Mouse (Mus musculus): ENCODE results near the gene Rexo4.

Gene Rexo4

DNA sequence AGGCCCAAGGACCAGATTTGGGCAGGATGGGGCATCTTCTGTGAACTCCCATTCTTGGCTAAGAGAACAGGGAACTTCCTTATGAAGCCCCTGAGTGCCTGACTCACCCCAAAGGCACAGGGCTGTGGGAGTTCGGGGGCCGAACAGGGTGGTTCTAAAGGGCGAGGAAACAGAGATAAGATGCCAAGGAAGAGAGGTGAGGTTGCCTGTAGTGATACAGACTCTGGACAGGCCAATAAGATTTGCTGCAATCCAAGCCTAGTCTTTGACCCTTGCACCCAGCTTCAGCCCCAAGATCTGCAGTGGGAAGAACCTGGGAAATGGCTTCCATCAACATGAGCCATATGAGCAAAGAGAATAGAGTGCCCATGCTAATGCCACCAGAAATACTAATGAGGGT lies 20.9 kb downstream of the Rexo4 start:
- no peak for DNase-seq (ENCODE audit: low read depth)

DNA sequence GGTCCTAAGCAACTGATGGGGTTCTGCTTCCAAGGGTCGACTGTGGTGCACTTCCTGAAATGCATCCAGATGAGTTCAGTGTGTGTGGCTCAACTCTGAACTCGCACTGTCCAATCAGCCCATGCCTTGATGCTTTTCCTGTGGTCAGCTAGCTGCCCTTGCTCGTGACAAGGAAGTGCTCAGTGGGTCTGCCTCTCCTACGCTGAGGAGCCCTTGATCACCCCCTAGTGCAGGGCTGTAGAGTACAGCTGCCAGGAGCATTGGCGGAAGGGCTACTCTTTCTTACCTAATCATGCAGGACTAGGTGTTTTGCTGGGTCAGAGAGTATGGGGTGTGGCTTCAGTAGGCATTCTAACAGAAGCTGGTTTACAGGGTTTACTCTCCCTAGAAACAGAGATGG lies 22.6 kb downstream of the Rexo4 start:
- DNase-seq (ENCODE audit: low read depth), result peak; percentile 25

DNA sequence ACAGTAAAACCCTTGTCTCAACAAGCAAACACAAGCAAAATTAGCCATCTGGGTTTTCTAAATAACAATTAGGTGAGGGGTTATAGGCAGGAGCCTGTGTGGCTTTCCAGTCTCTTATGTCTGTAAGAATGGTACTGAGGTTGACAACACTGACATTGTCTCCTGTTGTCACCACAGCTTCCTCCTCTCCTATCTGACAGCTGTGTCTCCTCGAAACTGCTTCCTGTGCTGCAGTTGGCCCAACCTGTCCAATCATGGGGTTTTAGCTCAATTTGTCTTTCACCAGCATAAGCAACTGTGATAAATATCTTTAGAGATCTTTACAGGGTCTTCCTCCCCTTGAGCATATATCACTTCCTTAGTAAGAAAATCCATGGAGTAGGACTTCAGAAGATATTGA lies 27.8 kb downstream of the Rexo4 start:
- DNase-seq (ENCODE audit: low read depth), result peak; percentile 64

DNA sequence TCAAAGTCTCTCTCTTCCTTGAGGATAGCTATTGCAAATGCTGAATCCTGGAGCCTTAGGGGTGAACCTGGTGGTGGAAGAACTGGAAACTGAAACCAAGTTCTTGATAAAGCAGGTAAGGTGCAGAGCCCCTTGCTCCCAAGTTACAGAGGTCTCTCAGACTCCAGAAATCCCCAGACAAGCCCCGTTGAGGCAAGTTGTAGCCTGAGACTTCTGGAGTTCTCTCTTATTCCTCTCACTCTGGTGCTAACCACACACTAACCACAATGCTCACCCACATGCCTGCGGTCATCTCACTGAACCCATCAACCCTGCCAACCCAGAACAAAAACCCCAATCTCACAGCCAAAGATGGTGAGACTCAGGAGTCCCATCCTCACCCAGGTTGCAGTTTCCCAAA lies 28.9 kb downstream of the Rexo4 start:
- peak; percentile 63 for DNase-seq (ENCODE audit: low read depth)

DNA sequence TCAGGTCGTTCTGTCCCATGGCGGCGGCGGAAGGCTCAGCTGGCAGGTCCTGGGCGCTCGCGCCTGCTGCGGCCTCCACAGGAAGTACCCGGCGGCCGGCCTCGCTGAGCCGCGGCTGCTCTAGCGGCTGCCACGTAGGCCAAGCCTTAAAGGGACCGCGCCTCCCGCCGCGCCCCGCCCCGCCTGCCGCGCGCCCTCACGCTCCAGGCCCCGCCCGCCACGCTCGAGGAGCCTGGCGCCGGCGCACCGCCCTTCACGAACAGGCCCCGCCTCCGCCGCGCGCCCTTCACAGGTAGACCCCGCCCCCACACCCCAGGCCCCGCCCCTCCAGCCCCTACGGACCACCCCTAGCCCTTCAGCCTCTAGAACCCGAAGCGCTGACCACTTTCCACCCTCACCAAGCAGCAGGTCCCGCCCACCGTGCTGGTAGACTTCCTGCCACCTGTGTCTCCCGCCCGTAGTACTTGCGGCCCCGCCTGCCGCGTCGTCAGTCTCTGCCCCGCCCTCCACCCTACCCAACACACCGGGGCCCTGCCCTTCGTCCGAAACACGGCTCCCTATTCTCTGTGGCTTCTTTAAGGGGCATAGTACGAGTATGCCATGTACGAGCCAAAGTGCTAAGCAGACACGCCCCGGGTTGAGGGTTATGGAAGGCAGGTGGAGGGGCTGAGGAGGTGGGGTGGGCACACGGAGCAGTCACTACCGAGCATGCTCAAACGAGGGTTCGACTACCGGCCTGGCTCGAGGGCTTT lies 30.7 kb downstream of the Rexo4 start, which contains the start of the genes Surf4 and Stkld1:
Gene Surf4 (minus strand): TSS at position 625 of the 752 bp plus-strand sequence.
Gene Stkld1 (plus strand): TSS at position 744 of the 752 bp plus-strand sequence.
- peak; percentile 96 for DNase-seq (ENCODE audit: low read depth)

DNA sequence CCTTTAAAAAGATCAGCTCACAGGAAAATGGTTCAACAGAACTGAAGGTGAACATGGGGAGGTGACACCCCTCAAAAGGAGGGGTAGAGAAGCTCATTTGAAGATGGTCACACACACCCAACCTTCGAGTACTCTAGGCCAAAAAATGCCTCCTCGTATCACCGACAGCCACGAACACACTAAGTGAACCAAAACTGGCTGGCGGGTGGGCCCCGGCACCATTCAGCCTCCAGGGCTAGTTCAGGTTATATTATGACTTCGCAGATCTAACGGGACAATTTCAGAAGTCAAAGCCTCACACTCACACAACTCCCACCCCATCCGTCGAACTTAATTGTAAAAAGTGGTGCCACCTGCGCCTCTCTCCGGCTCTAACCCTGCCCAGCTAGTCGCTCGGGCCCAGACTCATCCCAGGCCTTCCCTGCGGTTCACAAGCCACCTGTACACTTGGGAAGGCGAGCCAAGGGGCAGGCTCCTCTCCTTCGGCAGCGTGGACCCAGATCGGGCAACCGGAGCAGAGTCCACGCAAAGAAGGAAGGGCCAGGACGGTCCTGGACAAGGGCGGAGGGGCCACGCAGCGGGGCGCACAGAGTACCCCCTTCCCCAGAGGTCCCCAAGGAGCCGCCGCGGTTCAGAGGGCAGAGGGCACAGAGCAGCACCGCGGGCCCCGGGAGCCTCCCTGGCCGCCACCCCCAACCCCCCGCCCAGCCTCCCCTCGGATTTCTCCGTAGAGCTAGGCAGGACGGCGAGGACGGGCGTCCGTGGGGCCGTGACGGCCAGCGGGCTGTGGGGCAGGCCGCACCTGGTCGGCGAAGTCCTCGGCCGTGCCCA lies 31.5 kb downstream of the Rexo4 start:
- peak; percentile 54 for DNase-seq (ENCODE audit: low read depth)

DNA sequence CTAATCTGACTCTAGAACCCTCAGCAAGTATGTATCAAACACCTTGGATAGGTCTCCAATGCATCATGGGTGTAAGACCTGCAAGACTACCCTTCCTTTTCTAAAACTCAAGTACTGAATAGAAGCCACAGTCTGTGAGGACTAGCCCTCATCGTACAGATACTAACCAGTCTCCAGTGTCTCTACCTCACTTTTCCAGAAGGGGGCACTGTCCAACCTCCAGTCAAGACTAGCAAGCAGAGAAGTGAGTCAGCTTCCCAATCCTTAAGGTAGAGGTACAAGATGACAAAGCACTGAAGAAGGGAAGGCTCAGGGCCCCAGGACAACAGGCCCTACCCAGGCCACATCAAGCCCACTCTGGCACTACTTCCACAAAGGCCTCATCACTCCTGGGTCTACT lies 33.8 kb downstream of the Rexo4 start:
- DNase-seq (ENCODE audit: low read depth), result peak; percentile 86

DNA sequence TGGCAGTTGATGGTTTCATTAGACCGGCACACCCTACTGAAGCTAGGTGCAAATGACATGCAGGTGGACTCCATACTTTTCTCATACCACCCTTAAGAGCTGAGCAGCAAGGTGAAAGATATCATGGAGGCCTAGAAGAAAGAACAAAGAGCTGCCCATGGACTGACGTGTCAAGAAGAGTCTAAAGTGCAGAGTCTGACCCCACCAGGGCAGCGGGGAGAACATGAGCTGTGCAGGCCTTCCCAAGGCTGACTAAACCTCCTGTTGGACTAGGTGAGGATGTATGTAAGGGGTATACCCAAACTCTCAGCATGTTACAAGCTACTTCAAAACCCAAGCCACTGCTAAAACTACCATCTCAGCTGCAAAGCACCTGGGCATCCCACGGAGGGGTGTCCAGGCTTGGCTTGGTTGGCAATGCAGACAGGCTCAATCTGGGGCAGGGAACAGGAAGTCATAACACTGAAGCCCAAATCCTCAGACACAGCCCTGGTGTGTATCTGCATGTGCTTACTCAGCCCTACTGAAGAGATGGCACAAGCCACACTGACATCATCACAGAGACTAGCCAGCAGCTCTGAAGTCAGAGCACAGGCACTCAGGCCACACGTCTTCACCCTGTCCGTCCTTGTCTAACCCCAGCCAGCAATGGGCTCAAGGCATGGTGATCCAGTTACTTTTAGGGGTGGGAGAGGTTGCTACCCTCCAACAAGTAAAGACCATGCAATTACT lies 36.3 kb downstream of the Rexo4 start:
- no peak for DNase-seq (ENCODE audit: low read depth)

DNA sequence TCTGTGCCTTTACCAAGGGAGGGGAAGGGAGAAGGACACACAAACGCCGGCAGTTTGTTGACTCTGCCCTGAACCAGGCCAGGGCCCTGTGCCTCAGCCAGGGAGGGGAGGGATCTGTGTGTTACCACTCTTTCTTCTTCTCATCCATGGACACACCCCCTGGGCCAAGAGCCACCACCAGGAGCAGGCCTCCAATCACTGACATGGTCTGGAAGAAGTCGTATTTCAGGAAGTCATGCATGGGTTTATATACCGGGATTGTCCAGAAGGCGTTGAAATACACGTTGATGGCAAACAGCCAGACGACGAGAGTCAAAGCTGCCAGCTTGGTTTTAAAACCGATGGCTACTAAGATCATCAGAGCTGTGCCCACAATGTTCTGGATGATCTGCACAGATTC lies 42.4 kb downstream of the Rexo4 start:
- no peak for DNase-seq (ENCODE audit: low read depth)

DNA sequence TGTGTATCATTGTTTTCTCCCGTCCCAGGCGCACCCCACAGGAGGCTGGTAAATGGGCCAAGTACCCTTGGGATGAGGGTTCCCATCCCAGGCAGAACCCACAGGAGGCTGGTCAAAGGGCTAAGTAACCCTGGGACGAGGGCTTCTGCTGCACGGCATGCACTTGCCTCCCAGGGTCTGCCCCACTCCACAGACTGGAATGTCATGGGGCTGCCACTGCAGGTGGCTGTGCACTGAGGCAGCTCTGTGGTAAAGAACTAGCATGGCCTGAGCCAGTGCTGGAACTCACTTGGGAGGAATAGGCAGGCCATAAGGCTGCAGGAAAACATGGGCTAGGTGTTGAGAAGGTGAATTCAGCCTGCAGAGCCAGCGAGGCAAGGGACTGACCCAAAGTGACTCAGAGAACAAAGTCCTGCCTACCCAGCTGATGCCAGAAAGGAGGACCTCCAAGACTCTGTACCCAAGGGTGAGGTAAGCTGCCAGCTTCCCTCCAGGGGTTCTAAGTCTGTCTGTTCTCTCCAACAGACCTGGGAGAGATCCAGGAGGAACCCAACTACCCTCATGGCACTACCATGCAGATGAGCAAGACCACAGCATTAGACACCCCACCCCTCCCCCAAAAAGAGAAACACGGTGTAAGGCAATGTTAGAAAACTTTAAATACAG lies 43.9 kb downstream of the Rexo4 start:
- no peak for DNase-seq (ENCODE audit: low read depth)

DNA sequence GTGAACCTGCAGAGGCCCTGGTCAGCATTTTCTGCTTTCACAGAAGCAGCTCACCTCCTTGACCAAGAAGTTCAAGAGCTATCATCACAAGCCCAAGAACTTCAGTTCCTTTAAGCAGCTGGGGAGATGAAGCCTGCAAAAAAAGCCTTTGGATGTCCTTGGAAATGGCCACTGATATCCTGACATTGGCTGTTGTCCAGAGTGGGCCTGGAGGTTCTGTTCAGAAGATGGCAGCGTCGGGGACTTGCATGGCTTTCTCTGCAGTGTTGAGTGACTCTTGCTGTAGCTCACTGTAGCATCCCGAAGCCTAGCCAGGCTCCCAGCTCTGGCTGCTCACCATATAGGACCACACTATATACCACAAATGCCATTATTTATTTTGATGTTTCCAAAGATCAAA lies 44.5 kb downstream of the Rexo4 start:
- no peak for DNase-seq (ENCODE audit: low read depth)

DNA sequence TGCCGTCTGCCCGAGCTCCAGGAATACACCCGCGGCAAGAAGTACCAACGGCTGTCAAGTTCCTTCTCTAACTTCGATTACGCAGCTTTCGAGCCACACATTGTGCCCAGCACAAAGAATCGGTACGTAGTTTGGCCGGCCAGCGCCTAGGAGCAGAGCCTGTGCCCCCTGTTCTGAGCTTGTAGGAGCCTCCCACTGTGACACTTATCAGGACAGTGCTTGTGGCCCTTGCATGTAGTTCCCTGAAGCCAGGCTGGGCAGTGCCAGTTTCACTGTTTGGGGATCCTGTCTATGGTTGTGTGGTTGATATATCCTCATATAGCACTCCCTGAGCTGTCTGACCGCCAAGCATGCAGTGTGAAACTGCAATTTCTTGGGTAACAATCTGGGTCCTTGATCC lies 47.4 kb downstream of the Rexo4 start:
- DNase-seq (ENCODE audit: low read depth), result no peak

DNA sequence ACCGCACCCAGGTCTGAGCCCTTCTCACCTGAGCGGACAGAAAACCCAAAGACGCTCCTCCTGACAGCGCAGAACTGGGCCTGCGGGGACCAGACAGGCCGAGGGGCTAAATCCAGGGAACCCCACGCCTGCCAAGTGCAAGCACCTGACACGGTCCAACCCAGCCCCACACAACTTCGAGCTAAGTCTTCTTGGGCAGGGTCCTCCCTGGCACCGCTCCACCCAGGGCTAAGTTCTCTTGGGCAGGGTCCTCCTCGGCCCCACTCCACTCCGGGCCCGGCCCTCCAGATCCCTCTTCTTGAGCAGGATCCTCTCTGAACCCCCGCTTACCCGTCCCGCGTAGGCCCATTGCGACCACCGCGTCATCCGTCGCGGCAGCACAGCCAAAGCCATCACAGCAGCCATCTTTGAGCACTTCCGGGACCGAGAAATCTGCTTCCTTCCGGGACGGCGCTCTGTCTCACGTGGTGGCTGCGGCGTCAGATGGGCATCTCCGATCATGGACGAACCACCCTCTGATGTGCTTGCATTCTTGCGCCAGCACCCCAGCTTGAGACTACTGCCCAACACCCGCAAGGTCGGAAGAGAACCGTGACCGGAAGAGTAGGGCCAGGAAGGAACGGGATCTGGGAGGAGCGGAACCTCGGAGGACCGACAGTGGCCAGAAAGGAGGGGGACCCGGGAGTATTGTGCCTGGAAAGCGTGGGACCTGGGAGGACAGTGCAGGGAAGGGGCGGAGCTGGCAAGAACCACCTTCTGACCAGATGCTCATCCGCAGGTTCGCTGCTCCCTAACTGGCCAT lies 48.1 kb downstream of the Rexo4 start, which contains the start of the genes Surf2 and Surf1:
Gene Surf2 (plus strand): TSS at position 441 of the 802 bp plus-strand sequence.
Gene Surf1 (minus strand): TSS at position 604 of the 802 bp plus-strand sequence.
- peak; percentile 92 for DNase-seq (ENCODE audit: low read depth)

DNA sequence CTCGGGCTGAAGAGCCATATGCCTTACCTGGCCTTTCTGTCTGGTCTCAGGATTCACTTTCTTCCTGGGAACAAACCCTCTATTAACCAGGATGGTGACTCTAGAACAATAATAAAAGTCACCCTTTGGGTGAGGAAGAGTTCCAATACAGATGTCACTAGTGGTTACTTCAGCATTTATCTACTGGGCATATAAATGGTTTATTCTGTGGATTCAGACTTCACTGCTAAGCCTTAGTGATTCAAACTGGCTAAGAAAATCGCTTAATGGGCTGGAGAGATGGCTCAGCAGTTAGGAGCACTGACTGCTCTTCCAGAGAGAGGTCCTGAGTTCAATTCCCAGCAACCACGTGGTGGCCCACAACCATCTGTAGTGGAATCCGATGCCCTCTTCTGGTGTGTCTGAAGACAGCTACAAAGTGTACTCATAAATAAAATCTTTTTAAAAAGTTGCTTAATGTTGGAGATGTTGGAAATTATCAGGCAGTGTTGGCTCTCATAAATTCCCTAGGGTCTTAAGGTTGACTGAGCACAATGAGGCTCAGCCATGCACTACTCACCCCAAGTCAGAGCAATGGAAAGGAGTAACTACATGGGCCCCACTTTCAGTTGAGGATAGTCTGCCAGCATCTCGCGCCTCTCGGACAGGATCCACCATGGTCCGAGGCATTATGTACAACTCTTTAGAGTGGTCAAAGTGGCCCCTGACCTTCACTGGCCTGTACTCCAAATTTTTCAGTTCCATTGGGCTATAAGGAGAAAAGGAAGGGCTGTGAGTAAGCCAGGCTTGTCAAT lies 49.8 kb downstream of the Rexo4 start:
- DNase-seq (ENCODE audit: low read depth), result no peak

DNA sequence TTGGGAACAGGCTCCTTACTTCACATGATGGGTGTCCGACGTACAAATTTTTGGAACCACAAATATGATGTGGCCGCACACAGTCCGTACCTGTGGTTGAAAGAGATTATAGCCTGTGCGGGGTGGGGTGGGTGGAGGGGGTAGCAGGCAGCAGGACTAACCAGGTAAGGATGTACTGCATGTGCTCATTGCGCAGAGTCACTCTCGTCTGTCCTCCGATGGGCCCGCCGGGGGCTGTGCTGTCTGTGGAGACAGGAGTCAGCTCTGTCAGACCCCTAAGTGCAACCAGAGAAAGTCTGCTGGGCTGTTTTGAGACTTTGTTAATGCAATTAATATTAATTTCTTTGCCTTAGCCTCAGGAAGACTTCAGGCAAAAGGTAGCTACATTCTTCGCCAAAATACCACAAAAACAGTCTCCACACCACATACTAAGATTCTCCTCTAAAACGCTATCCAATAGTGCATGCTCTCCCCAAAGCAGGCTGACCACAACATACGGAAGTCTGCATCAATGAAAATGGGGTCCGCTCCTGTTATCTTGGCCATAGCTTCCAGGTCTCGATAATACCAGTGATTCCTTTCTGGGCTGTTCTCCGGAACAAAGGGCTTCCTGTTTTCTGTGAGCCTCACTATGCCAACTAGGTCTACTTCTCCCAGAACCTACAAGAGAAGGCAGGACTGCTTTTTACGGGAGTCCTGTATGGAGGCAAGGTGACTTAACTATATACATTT lies 50.6 kb downstream of the Rexo4 start:
- peak; percentile 17 for DNase-seq (ENCODE audit: low read depth)

DNA sequence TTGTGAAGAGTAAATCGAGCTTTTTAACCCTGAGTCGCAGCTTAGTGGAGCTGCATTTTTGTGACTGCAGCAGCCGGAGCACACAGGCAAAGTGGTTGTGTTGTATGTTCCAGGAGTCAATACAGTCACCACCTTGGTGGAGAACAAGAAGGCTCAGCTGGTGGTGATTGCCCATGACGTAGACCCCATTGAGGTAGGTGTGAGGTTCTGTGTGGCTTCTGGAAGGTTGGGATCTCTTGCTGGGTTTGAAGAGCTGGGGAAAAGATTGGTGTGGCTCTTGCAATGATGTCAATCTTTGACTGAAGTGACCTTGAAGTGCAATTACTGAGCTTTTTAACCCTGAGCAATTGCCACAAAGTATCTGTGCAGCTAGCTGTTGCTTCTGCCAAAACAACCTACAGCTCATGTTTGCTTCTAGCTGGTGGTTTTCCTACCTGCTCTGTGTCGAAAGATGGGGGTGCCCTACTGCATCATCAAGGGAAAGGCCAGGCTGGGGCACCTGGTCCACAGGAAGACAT lies 51.9 kb downstream of the Rexo4 start:
- peak; percentile 39 for DNase-seq (ENCODE audit: low read depth)

DNA sequence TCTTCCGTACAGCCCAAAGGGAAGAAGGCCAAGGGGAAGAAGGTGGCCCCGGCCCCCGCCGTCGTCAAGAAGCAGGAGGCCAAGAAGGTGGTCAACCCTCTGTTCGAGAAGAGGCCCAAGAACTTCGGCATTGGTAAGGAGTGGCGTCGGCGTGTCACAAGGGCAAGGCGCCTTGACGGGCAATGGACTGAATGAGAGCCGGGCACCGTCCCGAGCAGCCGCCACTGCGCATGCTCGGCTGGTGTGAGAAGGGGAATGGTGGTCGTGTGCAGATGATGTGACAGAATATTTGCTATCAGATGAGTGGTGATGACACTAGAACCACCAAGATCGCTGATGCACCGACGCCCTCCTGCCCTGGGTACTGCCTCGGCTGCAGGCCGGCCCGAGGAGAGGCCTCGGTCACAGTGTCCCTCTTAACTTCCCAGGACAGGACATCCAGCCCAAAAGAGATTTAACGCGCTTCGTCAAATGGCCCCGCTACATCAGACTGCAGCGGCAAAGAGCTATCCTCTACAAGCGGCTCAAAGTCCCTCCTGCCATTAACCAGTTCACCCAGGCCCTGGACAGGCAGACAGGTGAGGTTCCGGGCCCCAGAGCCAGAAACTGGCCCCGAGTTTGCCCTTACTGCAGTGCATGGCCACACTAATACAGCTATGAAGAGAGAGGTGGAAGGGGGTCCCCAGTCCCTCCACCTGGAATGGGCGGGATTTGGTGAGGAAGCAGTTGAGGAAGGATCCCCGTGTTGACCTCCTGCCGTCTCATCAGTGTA lies 53.0 kb downstream of the Rexo4 start:
- peak; percentile 82 for DNase-seq (ENCODE audit: low read depth)
